Mouse (Mus musculus) thymus, postnatal 14 days (tissue): ENCODE measurements around the gene Pfdn5.

Experiments
- DNase-seq: peaks from one replicate; pipeline ENCODE4 v3.0.0; 2021

Gene Pfdn5

GRCm38 (mm10) chr15:102326022-102326576, at the start of gene Pfdn5:
TSS of gene Pfdn5 (plus strand) at chr15:102326116.
- DNase-seq = peak; percentile 89

GRCm38 (mm10) chr15:102278726-102279091, 47.2 kb upstream of the Pfdn5 start:
- peak; percentile 29 for DNase-seq

GRCm38 (mm10) chr15:102279092-102279782, 46.7 kb upstream of the Pfdn5 start, which contains the start of gene Mfsd5:
TSS of gene Mfsd5 (plus strand) at chr15:102279454.
- DNase-seq = peak; percentile 91

DNA sequence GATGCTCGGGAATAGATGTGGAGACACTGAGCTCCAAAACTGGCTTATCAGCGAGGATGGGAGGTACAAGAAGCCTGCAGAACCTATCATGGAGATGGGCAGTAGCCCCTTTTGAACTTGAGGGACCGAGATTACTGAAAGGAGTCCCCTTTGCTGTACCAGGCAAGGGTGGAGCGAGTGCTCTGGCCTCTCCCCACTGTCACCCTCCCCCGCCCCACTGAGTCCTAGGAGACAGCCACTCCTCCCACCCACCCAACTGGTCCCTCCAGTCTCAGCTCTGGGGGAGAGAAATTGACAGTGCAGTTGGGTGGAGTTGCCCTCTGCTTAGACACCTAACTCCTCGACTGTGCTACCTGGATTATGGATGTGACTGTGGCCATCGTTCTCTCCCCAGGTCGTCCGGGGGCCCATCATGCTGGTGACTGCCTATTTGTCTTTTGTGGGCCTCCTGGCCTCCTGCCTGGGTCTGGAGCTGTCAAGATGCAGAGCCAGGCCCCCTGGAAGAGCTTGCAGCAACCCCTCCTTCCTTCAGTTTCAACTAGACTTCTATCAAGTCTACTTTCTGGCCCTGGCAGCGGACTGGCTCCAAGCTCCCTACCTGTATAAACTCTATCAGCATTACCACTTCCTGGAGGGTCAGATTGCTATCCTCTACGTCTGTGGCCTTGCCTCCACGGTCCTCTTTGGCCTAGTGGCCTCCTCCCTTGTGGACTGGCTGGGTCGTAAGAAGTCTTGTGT, 46.0 kb upstream of the Pfdn5 start:
- DNase-seq = no peak

GRCm38 (mm10) chr15:102280623-102281022, 45.3 kb upstream of the Pfdn5 start:
- DNase-seq = no peak

DNA sequence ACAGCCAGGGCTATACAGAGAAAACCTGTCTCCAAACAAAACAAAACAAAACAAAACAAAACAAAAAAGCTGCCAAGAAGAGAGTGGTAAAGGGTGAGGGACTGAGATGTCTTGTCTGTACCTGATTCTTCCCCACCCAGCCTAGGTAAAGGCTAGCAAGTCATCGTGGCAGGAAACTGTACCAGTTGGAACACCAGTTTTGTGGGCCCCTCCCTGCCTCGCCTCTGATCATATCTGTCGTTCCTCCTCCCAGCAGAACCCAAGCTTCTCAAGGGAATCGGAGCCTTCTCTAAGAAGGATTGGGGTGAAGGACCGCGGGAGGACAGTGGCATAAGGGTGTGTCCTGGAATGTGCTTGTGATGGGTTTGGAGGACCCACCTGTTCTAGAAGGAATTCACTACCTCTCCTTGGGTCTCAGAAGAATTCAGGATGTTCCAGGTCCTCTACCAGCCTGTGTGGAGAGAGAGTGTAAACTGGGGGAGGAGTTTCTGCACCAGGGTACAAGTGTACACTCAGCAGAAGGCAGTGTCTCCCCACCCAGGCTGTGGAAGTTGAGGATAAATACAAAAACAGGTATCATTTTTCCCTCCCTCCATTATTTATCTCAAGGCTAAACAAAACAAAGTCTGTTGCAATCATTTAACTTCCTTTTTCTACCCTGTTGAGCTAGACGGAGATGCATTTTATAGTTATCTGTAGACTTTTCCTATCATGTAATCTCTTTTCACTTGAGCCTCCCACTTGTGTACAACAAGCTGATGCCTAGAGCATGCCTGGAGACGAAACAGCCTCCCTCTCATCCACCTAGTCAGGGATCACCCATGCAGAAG, 43.2 kb upstream of the Pfdn5 start:
- no peak for DNase-seq

GRCm38 (mm10) chr15:102283648-102284047, 42.3 kb upstream of the Pfdn5 start:
- DNase-seq = no peak

DNA sequence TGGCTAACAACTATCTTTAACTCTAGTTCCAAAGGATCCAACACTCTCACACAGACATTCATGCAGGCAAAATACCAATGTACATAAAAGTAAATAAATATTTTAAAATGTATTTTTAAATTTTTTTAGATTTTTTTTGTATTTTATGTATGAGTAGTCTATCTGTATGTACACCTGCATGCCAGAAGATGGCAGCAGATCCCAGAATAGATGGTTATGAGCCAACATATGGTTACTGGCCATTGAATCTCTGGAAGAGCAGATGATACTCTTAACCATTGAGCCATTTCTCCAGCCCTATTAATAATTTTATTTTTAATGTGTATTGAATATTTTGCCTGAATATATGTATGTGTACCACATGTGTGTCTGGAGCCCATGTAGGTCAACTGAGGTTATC, 38.5 kb upstream of the Pfdn5 start:
- peak; percentile 56 for DNase-seq

GRCm38 (mm10) chr15:102295633-102296367, 30.1 kb upstream of the Pfdn5 start, which contains the start of gene Espl1:
TSS of gene Espl1 (plus strand) at chr15:102296266.
- peak; percentile 96 for DNase-seq

DNA sequence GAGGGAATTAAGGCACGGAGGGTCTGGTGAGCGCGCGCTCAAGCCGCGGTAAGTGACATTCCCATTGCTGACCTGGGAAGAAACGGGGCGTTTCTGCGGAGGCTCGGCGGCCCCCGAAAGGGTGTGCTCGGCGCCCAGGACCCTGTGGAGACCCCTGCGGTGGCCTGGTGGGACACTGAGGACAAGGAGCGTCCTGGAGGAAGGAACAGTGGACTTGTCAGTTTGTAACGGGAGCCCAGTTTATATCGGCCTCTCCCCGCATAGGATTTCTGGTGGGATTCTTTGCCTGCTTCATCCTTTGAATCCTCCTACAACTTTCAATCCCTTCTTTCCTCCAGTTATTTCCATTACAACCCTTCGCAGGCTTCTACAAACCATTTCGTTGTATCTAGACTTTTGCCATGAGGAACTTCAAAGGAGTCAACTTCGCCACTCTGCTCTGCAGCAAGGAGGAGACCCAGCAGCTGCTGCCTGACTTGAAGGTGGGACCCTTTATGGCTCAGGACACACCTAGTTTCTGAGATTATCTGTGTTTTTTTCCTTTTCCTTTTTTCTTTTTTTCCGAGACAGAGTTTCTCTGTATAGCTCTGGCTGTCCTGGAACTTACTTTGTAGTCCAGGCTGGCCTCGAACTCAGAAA, 29.4 kb upstream of the Pfdn5 start:
- no peak for DNase-seq

DNA sequence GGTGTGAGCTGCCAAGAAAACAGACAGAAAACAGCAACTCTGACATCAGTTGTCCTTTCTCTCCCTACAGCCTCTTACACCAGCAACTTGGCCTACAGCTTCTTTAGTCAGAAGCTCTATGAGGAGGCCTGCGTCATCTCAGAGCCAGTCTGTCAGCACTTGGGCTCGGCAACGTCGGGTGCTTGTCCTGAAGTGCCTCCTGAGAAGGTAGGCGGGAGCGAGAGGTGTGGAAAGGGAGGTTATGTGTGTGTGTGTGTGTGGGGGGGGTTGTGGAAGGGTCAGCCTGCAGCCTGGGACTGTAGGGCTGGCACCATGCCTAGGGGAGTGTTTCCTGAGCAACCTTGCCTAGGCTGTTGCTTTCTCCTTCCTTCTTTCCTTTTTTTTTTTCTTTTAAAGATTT, 23.4 kb upstream of the Pfdn5 start:
- DNase-seq = no peak

- no peak for DNase-seq
Observed at GRCm38 (mm10) chr15:102308717-102309116, 17.2 kb upstream of the Pfdn5 start.

DNA sequence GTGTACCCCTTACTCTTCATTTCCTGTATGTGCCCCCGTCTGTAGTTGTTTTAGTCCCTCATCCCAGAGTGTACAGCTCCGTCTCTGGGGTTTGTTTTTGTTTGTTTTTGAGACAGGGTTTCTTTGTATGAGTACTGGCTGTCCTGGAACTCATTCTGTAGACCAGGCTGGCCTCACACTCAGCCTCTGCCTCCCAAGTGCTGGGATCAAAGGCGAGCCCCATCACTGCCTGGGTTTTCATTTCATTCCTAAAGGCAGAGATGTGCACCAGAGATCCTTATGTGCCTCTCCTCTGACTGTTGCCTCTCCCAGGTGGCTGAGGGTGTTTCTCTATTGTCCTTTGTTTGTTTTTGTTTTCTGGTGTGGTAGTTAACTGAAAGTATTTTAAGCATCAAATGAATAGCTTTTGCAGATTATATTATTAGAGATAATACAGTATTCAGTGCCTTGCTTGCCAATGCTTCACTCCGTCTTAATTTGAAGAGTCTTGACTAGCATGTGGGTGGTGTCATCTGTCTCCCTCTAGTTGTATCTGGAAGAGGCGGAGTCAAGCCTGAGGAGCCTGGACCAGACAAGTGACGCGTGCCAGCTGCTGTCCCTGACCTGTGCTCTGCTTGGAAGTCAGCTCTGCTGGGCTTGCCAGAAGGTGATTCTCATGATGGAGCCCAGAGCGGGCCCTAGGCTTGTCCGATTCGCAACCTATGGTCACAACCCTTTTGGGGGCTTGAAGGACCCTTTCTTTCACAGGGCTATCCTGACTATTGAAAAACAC, 15.7 kb upstream of the Pfdn5 start:
- no peak for DNase-seq

GRCm38 (mm10) chr15:102311489-102311888, 14.4 kb upstream of the Pfdn5 start:
- DNase-seq = no peak

DNA sequence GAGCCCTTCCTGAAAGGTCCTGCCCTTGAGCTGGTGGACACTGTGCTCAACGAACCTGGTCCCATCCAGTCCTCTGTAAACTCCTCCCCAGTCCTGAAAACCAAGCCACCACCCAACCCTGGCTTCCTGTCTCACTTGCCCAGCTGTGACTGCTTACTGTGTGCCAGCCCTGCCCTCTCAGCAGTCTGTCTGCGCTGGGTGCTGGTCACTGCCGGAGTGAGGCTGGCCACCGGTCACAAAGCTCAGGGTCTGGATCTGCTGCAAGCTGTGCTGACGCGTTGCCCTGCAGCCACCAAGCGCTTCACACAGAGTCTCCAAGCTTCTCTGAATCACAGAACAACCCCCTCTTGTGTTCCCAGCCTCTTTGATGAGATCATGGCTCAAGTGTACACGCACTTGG, 10.6 kb upstream of the Pfdn5 start:
- DNase-seq = no peak

DNA sequence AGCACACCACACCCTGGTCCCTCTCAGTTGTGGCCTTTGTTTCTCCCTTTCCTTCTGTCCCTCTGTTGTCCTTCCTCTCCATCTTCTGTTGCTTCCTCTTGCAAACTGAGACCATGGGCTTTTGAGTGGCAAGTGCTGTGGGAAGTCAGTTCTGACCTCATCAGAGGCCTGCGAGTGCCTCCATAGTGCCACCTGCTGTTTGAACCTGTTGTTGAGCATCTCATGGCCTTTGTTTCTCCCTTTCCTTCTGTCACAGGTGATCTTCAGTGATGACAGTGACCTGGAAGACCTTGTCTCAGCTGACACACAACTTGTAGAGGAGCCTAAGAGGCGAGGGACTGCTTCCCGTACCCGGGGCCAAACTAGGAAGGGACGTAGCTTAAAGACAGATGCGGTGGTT, 9.7 kb upstream of the Pfdn5 start:
- peak; percentile 71 for DNase-seq

DNA sequence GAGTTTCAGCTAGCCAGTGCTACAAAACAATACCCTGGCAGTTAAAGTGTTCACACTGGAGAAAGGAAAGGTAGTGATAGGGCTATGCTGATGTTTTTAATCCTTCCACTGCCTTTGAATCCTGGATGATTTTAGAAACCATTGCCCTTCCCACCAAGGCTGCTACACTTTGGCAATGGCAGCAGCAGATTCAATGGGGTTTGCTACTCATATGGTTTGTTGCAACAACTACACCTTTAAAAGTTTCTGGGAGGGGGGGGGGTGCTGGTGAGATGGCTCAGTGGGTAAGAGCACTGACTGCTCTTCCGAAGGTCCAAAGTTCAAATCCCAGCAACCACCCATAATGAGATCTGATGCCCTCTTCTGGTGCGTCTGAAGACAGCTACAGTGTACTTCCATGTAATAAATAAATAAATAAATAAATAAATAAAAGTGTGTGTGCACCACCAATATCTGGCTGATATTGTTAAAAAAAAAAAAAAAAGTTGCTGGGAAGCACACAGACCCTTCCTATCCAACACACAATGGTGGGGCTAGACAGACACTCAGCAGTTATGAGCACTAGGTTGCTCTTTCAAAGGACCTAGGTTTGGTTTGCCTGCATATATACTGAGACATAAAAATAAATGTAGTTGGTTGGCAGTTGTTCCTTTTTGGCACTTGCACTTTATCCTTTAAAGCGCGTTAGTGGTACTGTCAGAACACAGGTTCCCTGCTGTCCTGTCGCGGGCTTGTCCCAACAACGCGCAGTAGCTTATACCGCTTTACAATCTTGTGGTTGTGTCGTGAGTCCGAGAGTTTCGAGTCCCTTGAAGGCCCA, 1.1 kb upstream of the Pfdn5 start:
- no peak for DNase-seq

- no peak for DNase-seq
Observed at GRCm38 (mm10) chr15:102326892-102327291, 976 bp downstream of the Pfdn5 start.

DNA sequence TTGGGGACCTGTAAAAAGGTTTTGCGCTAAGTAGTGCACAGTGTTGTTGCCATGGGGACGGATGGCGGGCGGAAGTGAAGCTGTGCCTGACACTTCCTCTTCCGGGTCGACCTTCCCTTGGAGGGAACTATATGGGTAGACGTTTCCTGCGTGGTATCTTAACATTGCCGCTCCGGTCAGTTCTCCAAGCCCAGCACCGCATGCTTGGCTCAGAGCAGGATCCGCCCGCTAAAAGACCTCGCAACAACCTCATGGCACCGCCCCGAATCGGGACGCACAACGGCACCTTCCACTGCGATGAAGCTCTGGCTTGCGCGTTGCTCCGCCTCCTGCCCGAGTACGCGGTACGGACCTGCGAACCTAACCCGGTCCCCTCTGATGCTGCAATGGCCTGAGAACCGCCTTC, 5.7 kb downstream of the Pfdn5 start, which contains the start of gene Myg1:
TSS of gene Myg1 (plus strand) at position 100 of the 406 bp plus-strand sequence.
- peak; percentile 89 for DNase-seq

GRCm38 (mm10) chr15:102335254-102335653, 9.3 kb downstream of the Pfdn5 start:
- DNase-seq = no peak
